Mouse (Mus musculus) fat pad, adult 2 months (tissue): ENCODE results near the gene Lrrc8a.

Source experiments
- DNase-seq: peaks from one replicate; pipeline ENCODE4 v3.0.0-alpha.2; 2011; ENCODE audit warnings: low read depth, low spot score; ENCODE audit errors: extremely low read depth

Lrrc8a gene

GRCm38 (mm10) chr2:30299525-30299924, 62.0 kb downstream of the Lrrc8a start:
- DNase-seq, result no peak

GRCm38 (mm10) chr2:30299966-30300365, 62.5 kb downstream of the Lrrc8a start:
- no peak for DNase-seq

DNA sequence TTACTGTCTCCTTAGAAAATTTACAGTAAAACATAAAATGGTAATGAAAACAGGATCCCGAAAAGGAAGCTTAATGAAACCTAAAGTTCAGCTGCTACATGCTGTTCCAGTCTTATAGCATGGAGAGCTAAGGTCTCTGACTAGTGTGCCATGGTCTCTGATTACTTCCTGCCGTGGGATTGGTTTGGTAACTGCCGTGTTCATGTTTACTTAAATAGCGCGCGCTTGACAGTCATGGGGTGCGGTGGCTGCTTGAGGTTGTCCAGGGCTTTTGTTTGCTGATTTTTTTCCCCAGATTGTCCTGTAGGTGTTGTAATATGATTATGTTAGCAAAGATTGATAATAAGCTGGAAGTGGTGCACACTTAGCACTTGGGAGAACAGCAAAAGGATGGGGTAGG, 68.6 kb downstream of the Lrrc8a start:
- DNase-seq, result no peak

- DNase-seq, result no peak
Observed at GRCm38 (mm10) chr2:30309351-30309750, 71.8 kb downstream of the Lrrc8a start.

DNA sequence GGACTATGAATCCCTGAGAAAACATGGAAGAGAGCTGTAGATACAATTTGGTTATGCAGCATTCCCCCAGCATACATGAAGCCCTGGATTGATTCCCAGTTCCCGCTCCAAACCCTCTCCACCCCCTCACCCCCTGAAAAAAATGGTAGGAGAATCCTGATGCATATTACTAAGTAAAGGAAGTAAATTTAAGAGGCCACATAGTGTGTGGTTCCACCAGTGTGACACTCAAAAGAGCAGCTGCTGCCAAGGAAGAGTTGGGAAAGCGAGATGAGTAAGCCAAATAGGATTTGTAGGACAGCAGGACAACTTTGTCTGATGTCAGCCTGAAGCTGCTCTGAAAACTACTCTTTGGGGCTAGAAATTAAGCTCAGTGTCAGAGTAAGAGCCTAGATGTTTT, 74.0 kb downstream of the Lrrc8a start:
- DNase-seq, result peak; percentile 26
